In genomic region chr3:34663701-34664635, GRCm38 (mm10) we compare ENCODE assay signal across 8 mouse cellular contexts. TPM values are rescaled to one million over a fixed set of nuclear protein-coding genes. Genes with fewer than 3 reads are reported as not detected.
DNase-seq lines count a peak whose midpoint lies in the region; ATAC-seq and TF ChIP-seq lines count a peak whose summit lies in the region.
"Had no signal": no experiment of that assay in that cellular context is flagged by ENCODE, and none has a peak within 500 bp of the region (broad histone marks: within the 10 kb centered on the region; RNA-seq: fewer than 3 reads in every experiment).

No protein-coding gene starts in this region.

- no peaks in the 10 kb centered on the region for H3K36me3 ChIP-seq in megakaryocyte, embryonic 14.5 days (replicated peaks; ENCODE audit: low read length)
- no peaks in the 10 kb centered on the region for H3K36me3 ChIP-seq in intestine, embryonic 16.5 days (ENCODE audit: control insufficient read depth, insufficient read depth, low read length)
- no peaks in the 10 kb centered on the region for H3K36me3 ChIP-seq in neural tube, embryonic 11.5 days (ENCODE audit: control insufficient read depth, insufficient read depth, low read length)

- intact Hi-C loops in gastrocnemius, postnatal 36 days (cut with DNase I), result no loop called here

- under 1% methylated on average over 58 of the region's 58 CpGs for WGBS in intestine, embryonic 16.5 days
- under 1% methylated on average over 58 of the region's 58 CpGs for WGBS in neural tube, embryonic 11.5 days

- no peak for ATAC-seq in megakaryocyte, adult 5-6 weeks (ENCODE audit: poor library complexity, severe bottlenecking)
- peak; percentile 52; the same call in 1 of the 2 replicates for ATAC-seq in intestine, embryonic 16.5 days
- peak; percentile 35; the same call in 1 of the 2 replicates for ATAC-seq in neural tube, embryonic 11.5 days (ENCODE audit: insufficient read depth, low FRiP score, low TSS enrichment)

- no peak for TF ChIP-seq POLR2A in embryonic fibroblast, embryonic 13.5 days (IDR thresholded peaks at IDR 0.05; ENCODE audit: low read depth, low read length)

- H3K27me3 ChIP-seq in megakaryocyte, embryonic 14.5 days (replicated peaks), result peaks cover 92% of the 10 kb centered on the region
- peaks cover 82% of the 10 kb centered on the region for H3K27me3 ChIP-seq in intestine, embryonic 16.5 days (replicated peaks; ENCODE audit: control insufficient read depth, insufficient read depth, low read length)
- peaks cover 30% of the 10 kb centered on the region for H3K27me3 ChIP-seq in neural tube, embryonic 11.5 days (ENCODE audit: control insufficient read depth, insufficient read depth, low read length)

- H3K9ac ChIP-seq in intestine, embryonic 16.5 days (ENCODE audit: low read depth, low read length), result no peak overlapping the region
- H3K9ac ChIP-seq in neural tube, embryonic 11.5 days (ENCODE audit: low read length), result peak overlapping the region; percentile 74

- DNase-seq in neural tube, embryonic 11.5 days (ENCODE audit: low spot score), result peak; percentile 80
- DNase-seq in gastrocnemius, postnatal 36 days, result no peak
- DNase-seq in gastrocnemius, adult 18-20 months (ENCODE audit: low spot score), result no peak

- H3K27ac ChIP-seq in embryonic fibroblast, embryonic 13.5 days (ENCODE audit: insufficient read depth, low read length), result no peak overlapping the region
- no peak overlapping the region for H3K27ac ChIP-seq in intestine, embryonic 16.5 days (ENCODE audit: low read length)
- peak overlapping the region; percentile 98 for H3K27ac ChIP-seq in neural tube, embryonic 11.5 days (ENCODE audit: low read depth, low read length)

- peak overlapping the region; percentile 91 for H3K4me3 ChIP-seq in megakaryocyte, embryonic 14.5 days (replicated peaks)
- H3K4me3 ChIP-seq in embryonic fibroblast, embryonic 13.5 days (ENCODE audit: insufficient read depth, low read length), result peak overlapping the region; percentile 5
- peak overlapping the region; percentile 38 for H3K4me3 ChIP-seq in intestine, embryonic 16.5 days (ENCODE audit: low read length)
- peak overlapping the region; percentile 36 for H3K4me3 ChIP-seq in neural tube, embryonic 11.5 days (ENCODE audit: low read depth, low read length)

- peaks cover 29% of the 10 kb centered on the region for H3K4me1 ChIP-seq in megakaryocyte, embryonic 14.5 days
- H3K4me1 ChIP-seq in embryonic fibroblast, embryonic 13.5 days (ENCODE audit: control insufficient read depth, insufficient read depth, low read length), result no peaks in the 10 kb centered on the region
- H3K4me1 ChIP-seq in intestine, embryonic 16.5 days (ENCODE audit: control insufficient read depth, insufficient read depth, low read length), result peaks cover 13% of the 10 kb centered on the region
- peaks cover 28% of the 10 kb centered on the region for H3K4me1 ChIP-seq in neural tube, embryonic 11.5 days (ENCODE audit: control insufficient read depth, insufficient read depth, low read length)

- TF ChIP-seq CTCF in embryonic fibroblast, embryonic 13.5 days (IDR thresholded peaks at IDR 0.05; ENCODE audit: borderline replicate concordance, insufficient read depth, low read length), result no peak

- H3K4me2 ChIP-seq in intestine, embryonic 16.5 days (ENCODE audit: low read depth, low read length), result peak overlapping the region; percentile 52
- H3K4me2 ChIP-seq in neural tube, embryonic 11.5 days (ENCODE audit: low read depth), result peak overlapping the region; percentile 83

- H3K9me3 ChIP-seq in megakaryocyte, embryonic 14.5 days, result peaks cover 28% of the 10 kb centered on the region
- no peaks in the 10 kb centered on the region for H3K9me3 ChIP-seq in intestine, embryonic 16.5 days (ENCODE audit: control insufficient read depth, low read length)
- H3K9me3 ChIP-seq in neural tube, embryonic 11.5 days (ENCODE audit: control insufficient read depth, low read length), result no peaks in the 10 kb centered on the region

RNA-seq across cellular contexts. Expression of gene Sox2, which starts 13.8 kb away (rescaled TPM):
- polyA plus RNA-seq in megakaryocyte, embryonic 14.5 days (2012; ENCODE audit: insufficient read depth, low replicate concordance), result not detected in 2 replicates
- not detected in 2 replicates for total RNA-seq in megakaryocyte, adult 5-6 weeks (2015)
- total RNA-seq in megakaryocyte, adult 5-6 weeks (2017), result not detected in 2 replicates
- polyA plus RNA-seq in embryonic fibroblast, embryonic 13.5 days (2011; ENCODE audit: insufficient read length, low read depth, missing spikeins), result 0.63 and 0.84 TPM in 2 replicates
- 0.12 and 0.24 TPM in 2 replicates for polyA plus RNA-seq in intestine, embryonic 16.5 days (2015; fragmentation: Nextera tagmentation; extraction: Ambion mirVana)
- 32.5 and 36.8 TPM in 2 replicates for polyA plus RNA-seq in neural tube, embryonic 11.5 days (2014; fragmentation: Nextera tagmentation; extraction: Ambion mirVana)
- total RNA-seq in gastrocnemius, postnatal 36 days (2021), result not detected
- not detected for total RNA-seq in gastrocnemius, adult 18-20 months (2021)
- total RNA-seq: neutrophil, adult 5-6 weeks had no signal

Comparison
In these comparisons a context has a peak if more than half of its experiments do, and no peak if none do; other contexts are left out.
1. H3K4me3 ChIP-seq: peak in every context shown above with its lines; median percentile 91 in megakaryocyte, embryonic 14.5 days; 38 in intestine, embryonic 16.5 days; 36 in neural tube, embryonic 11.5 days; 5 in embryonic fibroblast, embryonic 13.5 days.
2. RNA of gene Sox2, which starts 13.8 kb away (polyA plus RNA-seq): 32.5 to 36.8 TPM in neural tube, embryonic 11.5 days; 0.63 to 0.84 TPM in embryonic fibroblast, embryonic 13.5 days, 0.12 to 0.24 TPM in intestine, embryonic 16.5 days and not detected in megakaryocyte, embryonic 14.5 days; every median in the first group is over 10 times any median in the second.